Mouse (Mus musculus) left cerebral cortex, adult 11 months (tissue): Measurements from ENCODE around the gene Rnf19b.
A peak's percentile ranks its signal among the peaks of the same experiment; 100 is the strongest.

ENCODE experiments used
- DNase-seq: peaks from one replicate; pipeline ENCODE4 v3.0.0; 2022; ENCODE audit warnings: low spot score

Rnf19b gene

DNA sequence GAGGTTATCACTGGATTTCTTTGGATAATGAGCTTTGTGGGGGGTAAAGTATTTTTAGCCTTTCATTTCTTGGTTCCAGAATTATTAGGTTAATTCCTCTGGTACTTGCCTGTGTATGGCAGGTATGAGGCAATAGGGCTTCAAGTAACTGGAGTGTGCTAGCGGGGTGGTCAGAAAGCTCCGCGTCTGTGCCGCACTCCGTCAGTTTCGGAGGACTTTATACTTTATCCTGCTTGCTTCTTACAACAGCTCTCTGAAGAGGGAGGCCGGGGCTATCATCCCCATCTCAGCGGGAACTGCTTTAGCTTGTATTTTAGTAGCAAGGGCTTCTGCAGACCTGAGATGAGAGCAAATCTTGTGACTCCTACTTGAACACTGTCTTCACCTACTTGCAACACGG, 21.1 kb downstream of the Rnf19b start:
- no peak for DNase-seq

DNA sequence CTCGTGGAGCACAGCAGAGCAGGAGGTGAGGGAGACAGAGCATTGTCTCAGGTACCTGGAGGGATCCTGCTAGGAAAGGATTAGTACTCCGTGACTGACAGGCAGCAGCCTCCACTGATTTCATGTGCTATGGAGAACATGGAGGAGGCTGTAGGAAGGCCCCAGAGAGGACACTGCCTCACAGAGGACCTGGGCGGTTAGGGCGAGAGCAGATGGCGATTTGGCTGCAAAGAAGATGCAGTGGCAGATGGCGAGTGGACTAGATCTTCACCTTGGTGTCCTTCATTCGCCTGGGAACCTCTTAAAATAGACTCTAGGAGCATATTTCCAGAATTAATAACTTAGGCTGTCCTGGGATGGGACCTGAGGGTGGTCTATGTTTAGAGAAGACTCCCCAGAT, 23.0 kb downstream of the Rnf19b start:
- DNase-seq: no peak

DNA sequence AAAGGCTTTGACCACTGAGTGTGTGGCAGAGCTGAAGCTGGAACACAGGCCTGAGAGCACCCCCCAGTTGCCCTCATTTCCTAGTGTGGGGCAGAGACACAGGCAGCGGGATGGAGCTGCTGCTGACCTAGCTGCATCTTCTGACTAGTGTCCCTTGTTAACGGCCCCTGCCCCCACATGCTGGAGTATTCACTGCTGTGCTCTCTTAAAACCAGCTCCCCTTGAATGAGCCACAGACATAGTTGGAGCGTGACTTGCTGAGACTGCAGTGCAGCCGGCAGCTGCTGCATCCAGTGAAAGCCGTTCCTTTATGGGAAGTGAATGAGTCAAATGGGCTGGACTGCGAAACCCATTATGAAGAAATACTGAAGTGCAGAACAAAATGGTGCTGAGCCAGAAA, 23.4 kb downstream of the Rnf19b start:
- no peak for DNase-seq

DNA sequence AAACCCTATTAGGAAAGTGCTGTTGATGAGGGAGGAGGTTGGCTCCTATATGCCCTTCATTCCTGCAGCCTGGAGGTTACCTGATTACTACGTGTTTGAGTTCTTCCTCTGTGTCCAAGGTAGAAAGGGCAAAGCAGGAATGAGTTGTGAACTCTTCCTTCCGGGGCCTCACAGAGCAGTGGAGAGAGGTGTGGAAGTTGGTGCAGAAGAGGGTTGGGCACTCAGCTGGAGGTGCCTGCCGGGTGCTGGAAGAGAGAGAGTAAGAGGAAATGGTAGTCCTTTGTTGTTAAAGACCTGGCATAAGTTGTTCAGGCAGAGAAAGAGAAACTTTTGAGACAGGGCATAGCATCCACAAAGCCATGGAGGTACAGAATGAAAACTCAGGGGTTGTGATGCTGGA, 23.9 kb downstream of the Rnf19b start:
- no peak for DNase-seq

DNA sequence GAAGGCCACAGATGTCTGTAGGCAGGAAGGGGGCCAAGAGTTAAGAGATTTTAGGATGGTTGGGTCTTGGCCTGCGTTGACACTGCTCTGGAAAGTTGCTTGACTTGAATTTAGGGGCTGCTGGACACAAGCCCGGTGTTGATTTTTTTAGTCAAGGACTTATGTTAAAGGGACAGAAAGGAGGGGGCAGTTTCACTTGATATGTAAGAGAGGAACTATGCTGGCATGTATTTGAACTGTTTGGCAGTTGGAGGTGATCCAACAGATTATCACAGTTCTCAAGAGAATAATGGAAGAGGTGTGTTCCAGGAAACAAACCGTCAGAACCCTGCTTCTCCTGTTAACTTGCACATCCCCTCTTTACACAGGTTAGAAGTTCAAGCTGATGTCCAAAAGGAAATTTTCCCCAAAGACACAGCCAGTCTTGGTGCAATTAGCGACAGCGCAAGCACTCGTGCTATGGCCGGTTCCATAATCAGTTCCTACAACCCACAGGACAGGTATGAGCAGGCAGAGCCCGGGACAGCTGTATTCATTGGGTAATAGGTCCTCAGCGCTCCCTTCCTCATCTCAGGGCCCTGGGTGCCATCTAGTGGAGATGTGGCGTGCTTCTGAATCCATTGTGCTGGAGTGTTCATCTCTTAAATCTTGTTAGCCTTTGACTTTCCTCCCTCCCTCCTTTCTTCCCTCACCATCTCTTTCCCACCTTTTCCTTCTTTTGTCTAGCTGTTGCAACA, 24.5 kb downstream of the Rnf19b start:
- DNase-seq: peak; percentile 38

DNA sequence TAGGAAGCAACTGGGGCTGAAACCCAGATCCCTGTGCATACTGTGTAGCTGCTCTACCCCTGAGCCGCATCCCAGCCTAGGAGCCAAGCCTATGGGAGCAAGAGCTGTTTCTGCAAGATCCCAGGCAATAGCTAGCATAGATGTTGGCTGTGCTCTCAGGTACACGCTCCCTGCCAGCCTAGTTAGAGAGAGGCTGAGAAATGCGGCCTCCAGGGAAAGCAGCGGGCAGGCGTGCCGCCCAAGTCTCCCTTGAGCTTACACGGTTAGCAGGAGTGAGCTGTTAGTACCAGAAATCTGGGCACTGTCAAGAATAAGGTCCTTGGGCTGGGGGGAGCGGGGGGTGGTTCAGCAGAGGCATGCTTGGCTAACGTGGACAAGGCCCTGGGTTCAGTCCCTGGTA, 26.8 kb downstream of the Rnf19b start:
- DNase-seq: no peak

DNA sequence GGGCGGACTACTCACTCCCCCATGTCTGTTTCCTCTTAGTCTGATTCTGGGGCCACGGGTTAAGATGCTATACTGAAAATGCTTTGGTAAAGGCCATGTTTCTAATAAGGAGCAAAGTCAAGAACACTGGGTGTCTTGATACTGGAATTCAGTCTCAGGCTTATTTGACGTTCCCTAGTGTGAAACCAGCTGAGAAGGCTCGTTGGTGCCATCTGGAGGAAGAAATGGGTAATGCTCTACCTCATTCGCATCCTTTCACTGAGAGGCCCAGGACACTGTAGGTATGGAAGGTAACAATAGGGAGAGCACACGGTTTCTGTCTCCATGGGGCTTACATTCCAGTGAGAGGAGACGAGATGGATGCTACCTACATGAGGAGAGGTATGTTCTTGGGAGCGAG, 28.0 kb downstream of the Rnf19b start:
- peak; percentile 59 for DNase-seq

DNA sequence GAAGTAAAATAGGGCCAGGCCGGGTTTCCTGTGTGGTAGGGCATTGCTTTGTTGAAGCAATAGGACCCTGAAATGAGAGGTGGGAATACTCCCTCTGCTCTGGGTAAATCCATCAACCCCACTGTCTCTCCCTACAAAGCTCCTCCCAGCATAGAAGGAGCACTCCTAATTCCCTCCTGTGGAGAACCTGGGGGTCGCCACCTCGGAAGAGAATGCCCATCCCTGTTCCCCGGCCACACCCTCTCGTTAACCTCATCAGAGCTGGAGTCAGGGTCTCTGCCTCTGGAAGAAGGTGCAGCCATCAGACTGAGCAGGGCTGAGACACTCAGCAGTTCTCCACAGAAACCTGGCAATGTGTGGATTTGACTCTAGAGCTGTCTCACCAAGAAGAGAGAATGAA, 29.8 kb downstream of the Rnf19b start:
- DNase-seq: no peak

DNA sequence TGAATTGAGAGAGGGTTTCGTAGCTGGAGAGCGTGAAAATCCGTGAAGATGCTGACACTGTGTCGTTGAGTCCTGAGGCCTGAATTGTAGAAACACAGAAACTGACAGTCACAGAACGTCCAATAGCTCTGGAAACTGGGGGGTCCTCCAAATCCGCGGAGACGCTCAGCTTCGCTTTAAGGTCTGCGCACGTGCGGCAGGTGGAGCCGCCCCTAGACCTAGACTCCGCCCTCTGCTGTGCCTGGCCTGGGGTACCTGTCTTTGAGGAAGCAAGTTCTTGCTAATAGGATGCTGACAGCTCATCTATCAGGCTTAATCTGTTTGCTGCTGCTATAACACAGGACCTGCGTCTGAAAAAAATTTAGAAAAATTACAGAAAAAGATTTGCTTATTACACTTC, 37.2 kb downstream of the Rnf19b start:
- DNase-seq: no peak

DNA sequence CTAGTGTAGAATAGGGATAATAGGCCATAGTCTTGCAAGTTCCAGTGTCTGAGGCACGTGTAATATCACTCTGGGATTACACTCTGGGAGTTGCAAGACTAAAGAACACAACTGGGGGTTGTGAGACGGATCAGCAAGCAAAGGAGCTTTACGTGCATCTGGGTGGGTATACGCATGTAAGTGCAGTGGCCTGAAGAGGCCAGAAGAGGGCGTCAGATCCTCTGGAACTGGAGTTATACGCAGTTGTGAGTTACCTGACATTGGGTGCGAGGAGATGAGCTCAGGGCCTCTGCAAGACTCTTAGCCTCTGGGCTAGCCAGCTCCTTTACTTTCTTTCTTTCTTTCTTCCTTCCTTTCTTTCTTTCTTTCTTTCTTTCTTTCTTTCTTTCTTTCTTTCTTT, 38.9 kb downstream of the Rnf19b start:
- no peak for DNase-seq

DNA sequence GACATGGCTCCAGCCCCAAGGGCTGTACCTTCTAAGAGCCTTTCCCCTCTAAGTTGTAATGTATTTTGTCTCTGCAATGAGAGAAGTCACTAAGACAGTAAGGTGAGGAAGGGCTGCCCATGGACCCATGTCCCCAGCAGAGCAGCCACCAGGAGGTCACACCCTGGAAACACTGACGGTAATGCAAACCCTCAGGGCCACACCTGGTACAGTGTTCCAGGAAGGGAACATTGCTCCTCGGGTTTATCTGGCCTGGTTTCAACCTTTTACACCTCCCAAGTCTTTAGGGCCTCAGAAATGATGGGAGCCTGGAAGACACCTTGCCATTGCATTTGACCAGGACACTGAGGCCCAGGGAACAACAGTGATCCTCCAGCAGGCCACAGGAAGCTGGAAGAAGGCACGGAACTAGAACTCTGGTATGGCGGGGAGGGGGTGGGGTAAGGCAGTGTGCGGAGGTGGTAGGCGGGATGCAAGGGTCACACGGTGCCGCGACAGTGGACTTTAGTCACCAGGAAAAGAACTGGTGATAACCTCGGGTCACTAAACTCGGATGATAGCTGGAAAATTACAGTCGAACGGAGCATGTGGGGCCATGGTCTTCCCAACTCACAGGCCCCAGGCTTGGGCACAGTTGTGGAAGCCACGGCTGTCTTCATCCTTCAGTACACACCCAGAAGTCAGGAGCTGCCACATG, 44.2 kb downstream of the Rnf19b start:
- DNase-seq: no peak

DNA sequence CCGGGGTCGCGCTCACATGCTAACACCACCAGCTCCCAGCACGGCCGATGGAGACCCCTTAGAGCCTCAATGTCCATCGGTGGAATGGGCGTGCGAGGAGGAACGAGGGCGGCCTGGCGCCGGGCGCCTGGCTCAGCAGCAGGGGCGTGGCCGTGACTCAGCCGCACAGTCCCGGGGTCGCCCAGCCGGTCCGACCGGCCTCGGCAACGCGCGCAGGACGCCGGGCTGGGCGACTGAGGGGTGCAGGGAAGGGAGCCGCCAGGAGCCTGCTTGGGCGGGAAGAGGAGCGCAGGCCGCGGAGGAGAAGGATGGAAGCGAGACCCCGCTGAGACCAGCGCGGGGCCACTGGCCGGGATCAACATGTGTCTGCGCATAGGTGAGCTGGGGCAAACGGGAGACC, 47.3 kb downstream of the Rnf19b start, which contains the start of gene Tmem54:
Gene Tmem54 (plus strand): TSS at position 193 of the 400 bp plus-strand sequence.
- no peak for DNase-seq

DNA sequence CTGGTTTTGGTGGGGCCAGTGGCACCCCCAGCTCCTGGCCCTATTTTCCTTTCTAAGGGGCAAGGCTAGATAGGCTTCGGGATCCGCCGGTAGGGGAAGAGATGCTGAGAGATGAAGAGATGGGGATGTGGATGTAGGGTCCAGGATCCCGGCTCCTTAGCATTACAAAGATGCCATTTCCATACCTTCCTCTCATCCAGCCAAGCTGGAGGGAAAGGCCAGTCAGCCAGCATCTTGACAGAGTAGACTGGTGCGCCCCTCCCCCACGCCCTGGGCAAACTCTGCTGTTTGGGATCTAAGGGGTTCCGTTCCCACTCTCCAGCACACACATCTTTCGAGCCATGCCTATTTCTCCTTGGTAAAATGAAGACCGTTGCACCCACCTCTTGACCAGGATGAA, 48.0 kb downstream of the Rnf19b start:
- DNase-seq: no peak

DNA sequence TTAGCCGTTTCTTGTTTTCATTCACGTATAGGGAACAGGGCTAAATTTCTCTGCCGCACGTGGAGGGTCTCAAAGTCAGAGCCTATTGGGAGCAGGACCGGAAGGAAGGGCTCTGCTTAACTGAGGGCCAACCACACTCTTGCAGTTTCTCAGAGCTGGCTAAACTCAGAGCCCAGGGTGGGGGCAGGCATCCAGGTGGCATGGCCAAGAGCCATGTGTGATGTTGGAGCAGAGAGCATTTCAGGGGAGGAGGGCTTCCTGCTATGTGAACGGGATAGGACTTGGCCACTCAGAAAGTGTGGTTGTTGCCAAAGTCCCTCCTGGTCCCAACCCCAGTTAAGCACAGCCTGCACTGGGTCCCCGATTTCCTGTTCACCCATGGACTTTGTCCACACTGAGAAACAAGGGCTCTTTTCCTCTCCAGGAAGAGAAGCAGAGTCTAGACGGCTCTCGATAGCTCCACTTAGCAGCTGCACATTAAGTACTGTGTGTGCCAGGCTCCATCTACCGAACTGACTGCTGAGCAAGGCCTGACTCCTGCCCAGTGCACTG, 49.4 kb downstream of the Rnf19b start:
- DNase-seq: no peak

DNA sequence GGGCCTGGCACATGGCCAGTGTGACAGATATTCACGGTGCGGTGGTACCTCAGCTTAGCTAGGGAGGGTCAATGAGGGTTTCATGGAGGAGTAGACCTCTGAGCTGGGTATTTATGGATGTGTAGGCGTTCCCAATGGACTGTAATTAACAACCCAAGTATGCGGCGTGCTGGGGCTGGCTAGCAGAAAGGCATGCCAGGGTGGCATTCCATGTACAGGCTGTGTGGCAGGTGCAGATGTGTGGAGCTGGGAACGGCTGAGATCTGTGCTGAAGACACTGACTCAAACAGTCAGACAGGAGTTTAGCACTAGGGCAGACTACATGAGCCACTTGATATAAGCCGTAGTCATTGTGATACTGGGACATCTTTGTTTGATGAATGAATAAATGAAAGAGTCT, 50.6 kb downstream of the Rnf19b start:
- no peak for DNase-seq

DNA sequence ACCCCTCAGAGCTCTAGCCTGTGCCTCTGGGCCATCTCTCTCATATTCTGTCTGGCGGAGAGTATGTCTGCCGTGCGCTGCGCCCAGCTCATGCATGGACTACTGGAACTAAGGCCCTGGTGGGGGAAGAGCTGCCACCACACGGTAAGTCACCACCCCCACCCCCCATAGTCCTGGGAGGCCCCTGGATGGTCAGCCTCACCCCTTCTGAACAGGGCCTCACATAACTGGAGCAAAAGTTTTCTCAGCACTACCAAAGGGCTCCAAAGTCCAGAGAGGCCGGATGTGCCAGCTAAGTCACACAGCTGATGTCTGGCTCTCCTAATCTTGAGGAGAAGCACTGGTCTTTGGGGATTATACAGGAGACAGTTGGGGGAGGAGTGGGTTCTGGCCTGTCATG, 52.7 kb downstream of the Rnf19b start:
- no peak for DNase-seq

DNA sequence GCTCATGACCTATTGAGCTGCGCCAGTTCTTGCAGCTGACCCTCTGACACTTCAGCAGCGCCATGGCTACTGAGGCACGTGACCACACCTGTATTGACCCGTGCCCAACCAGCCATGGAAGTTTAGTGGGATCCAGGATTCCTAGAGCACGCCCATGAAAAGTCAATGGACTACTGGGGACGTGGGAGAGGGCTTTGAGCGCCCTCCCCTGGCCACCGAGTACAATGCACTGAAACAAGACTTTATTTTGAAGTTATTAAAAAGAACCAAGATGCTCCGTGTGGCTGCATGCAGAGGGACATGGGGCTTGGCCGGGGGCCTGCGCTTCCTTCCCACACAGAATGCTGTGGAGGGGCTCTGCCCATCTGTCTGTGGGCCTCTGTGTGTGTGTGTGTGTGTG, 53.3 kb downstream of the Rnf19b start:
- no peak for DNase-seq

DNA sequence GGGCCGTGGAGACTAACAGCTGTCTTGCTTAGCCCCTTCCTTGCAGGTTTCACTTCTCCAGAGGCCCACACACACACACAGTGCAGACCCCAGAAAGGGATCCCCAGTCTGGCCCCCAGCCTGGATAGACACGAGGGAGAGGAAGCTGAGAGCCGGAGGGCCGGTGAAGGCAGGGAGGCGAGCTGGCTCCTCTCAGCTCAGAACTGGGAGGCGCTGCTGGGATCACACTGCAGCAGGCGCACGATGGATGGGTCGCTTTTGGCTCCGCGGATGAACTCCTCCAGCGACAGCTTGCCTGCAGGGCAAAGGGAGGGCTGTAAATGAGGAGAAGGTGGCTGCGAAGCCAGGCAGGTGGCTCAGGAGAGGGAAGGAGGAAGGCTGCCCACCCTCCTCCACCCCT, 54.2 kb downstream of the Rnf19b start:
- no peak for DNase-seq

DNA sequence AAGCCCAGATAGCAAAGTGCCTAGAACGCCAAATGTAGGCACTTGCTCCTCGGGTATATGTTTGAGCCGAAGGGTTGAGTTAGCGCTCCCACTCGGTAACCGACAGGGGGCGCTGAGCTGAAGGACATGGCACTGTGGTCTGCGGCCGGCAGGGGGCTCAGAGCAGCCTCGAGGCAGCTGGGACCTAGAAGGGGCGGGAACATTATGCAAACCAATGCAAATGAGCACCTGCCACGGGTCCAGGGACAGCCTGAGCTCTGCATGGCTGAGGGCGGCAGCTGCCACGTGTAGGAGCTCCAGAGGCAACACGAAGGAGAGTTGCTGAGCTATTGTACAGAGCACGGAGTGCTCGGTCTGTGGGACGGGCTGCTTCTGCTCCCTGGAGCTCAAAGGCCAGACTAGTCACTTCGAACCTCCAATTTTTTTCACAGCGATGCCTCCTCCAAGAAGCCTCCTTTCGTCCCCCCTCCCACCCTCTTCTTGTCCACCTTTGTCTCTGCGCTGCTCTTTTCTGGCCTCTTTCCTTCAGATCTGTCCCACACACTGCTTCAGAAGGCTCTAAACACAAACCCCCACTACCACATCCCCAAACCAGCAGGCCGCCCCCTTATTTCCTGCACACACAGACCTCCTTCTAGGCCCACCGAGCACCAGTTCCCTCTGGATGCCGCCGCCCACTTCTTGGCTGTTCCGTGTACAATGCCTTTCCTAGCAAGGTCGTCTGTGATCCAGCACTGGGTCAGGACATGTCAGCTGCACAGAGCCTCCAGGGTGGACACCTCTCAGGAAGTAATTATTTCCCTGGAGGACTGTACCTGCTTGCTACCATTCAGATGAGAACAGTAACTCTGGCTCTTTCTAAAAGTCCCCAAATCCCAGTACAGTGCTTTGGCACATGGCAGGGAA, 55.3 kb downstream of the Rnf19b start:
- DNase-seq: peak; percentile 86

DNA sequence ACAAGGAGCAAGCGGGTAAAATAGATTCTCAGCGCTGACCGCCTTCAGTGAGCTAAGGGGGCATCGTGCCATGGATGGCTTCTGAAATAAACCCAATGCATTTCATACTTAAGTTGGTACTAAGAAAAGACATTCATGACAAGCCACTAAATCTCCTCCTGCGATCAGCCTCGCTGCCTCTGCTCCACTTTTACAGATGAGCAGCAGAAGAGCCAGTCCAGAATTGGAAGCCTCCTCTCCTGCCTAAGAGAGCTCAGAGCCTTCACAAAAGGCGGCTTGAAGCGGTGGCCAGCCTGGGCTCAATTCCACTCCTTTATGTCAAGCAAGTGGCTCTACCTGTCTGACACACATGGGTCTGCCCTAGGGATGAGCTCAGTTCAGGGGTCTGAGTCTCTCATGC, 58.6 kb downstream of the Rnf19b start:
- no peak for DNase-seq

DNA sequence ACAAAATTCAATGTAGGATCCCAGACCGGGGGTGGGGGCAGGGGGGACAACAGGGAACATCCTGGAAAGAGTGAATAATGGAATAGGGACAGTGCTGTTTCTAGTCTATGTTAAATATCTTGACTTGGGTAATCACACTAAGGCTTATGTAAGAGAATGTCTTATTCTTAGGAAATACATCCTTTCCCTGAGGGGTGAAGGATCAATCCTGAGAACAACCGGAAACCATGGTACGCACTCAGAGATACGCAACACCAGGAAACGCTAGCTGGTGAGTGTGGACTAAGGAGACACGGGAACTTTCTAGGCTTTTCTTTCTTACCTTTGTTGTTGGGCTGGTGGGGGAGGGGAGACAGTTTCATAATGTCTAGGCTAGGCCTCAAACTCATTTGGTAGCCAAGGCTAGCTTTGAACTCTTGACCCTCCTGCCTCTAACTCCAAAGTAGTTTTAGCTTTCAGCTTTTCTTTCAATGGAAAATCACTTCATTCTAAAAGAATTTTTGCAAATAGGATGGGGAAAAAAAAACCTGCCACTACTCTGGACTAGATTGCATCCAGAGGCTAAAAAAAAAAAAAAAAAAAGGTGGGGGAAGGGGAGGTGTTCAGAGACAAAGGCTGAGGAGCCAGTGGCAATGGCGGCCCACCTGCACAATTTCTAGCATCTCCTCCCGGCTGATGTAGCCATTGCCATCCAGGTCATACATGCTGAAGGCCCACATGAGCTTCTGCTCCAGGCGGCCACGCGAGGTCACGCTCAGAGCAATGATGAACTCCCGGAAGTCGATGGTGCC, 59.8 kb downstream of the Rnf19b start:
- no peak for DNase-seq

DNA sequence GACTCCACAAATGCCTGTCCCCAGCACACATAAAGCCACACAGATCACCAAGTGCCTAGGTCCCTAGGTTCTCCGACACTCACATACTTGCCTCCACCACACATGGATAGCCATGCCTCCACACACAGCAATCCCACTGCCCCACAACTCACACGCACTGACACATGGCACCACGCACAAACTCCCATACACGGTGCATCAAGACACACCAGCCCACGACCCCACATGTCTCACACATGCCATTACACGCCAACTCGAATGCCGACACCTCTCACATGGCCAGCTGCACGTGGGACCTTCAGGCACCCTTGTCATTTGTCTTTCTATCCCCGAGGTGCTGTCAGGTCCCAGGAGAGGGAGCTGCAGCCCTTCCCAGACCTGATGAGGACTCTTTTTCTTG, 61.6 kb downstream of the Rnf19b start:
- DNase-seq: no peak
